Mouse (Mus musculus) liver, postnatal 0 days (tissue): ENCODE data around the gene Spock1. TPM values are rescaled to one million over a fixed set of nuclear protein-coding genes. Genes with fewer than 3 reads are reported as not detected.
"Not testable (repeated sequence)": the region's sequence is repeated elsewhere in the genome, so short reads cannot be mapped to it uniquely, and the experiment has no call there.

ENCODE experiments used
- ATAC-seq: fragments of 200-750 bp; cut with Nextera tagmentation; 2 replicates; pipeline ENCODE4 v1.8.0; 2017; ENCODE audit warnings: mild to moderate bottlenecking, moderate library complexity
- DNase-seq: peaks from one replicate; pipeline ENCODE4 v3.0.0-alpha.2; 2016
- H3K27ac ChIP-seq: fragments of 300-500 bp; sonication (generic); 2 replicates; pipeline ENCODE4 v1.5.1; 2014; ENCODE audit warnings: antibody characterized with exemption, moderate library complexity, mild to moderate bottlenecking, low read depth
- H3K27me3 ChIP-seq: fragments of 300-500 bp; sonication (generic); 2 replicates; pipeline ENCODE4 v1.6.1; 2014; ENCODE audit warnings: low read length, control low read depth, mixed read lengths; ENCODE audit not compliant: insufficient read depth
- H3K36me3 ChIP-seq: fragments of 300-500 bp; sonication (generic); replicated peaks from 2 replicates; pipeline ENCODE4 v1.6.1; 2014; ENCODE audit warnings: mild to moderate bottlenecking, control low read depth, low read length, moderate library complexity, mixed read lengths; ENCODE audit not compliant: insufficient read depth
- H3K4me1 ChIP-seq: fragments of 300-500 bp; sonication (generic); 2 replicates; pipeline ENCODE4 v1.6.1; 2014; ENCODE audit warnings: antibody characterized with exemption, mild to moderate bottlenecking, control low read depth; ENCODE audit not compliant: insufficient read depth
- H3K4me2 ChIP-seq: fragments of 300-500 bp; sonication (generic); 2 replicates; pipeline ENCODE4 v1.6.1; 2014; ENCODE audit warnings: low read depth, mild to moderate bottlenecking, low read length, moderate library complexity, mixed read lengths
- H3K4me3 ChIP-seq: fragments of 300-500 bp; sonication (generic); 2 replicates; pipeline ENCODE4 v1.5.1; 2014; ENCODE audit warnings: low read depth, low read length
- H3K9ac ChIP-seq: fragments of 300-500 bp; sonication (generic); replicated peaks from 2 replicates; pipeline ENCODE4 v1.6.1; 2014; ENCODE audit warnings: mild to moderate bottlenecking, moderate library complexity
- H3K9me3 ChIP-seq: fragments of 300-500 bp; sonication (generic); 2 replicates; pipeline ENCODE4 v1.6.1; 2016; ENCODE audit warnings: mild to moderate bottlenecking, control low read depth, low read length, mixed read lengths
- CTCF ChIP-seq: sonication (generic); IDR thresholded peaks from 2 replicates; pipeline ENCODE4 v1.5.1; 2016; ENCODE audit warnings: antibody characterized with exemption, low read depth
- EP300 ChIP-seq: IDR thresholded peaks from 2 replicates; pipeline ENCODE4 v1.6.1; 2016; ENCODE audit warnings: antibody characterized with exemption, low read depth, mild to moderate bottlenecking
- WGBS: fragments of 180-500 bp; shearing (Covaris S2); extraction: QIAGEN DNeasy Blood & Tissue Kit; methylation state at CpG from one replicate; pipeline ENCODE4 v1.1.7; 2014; ENCODE audit not compliant: insufficient replicate concordance; 5-methylcytosine and 5-hydroxymethylcytosine counted together
- polyA plus RNA-seq: library from polyadenylated mRNA; unstranded; fragments of >200 nt; fragmentation: Nextera tagmentation; extraction: Ambion mirVana; gene quantifications from 2 replicates; pipeline ENCODE4 v1.2.1, GENCODE M21; 2015

The Spock1 gene
- polyA plus RNA-seq, 1 experiment from 2014 or later = not detected

- Histone ChIP-seq H3K27ac (no peak overlapping the region), H3K4me3 (no peak overlapping the region), H3K9me3 (no peaks in the 10 kb centered on the region), H3K27me3 (no peaks in the 10 kb centered on the region), H3K4me1 (no peaks in the 10 kb centered on the region), H3K9ac (no peak overlapping the region), H3K36me3 (no peaks in the 10 kb centered on the region), H3K4me2 (no peak overlapping the region)
- DNase-seq (no peak), ATAC-seq (no peak)
- TF ChIP-seq CTCF (no peak), EP300 (no peak)
- WGBS = 80% methylated on average over 8 of the region's 8 CpGs
These were observed 419.2 kb downstream of the Spock1 start for GRCm38 (mm10) chr13:57488926-57489325.

GRCm38 (mm10) chr13:57484426-57485168 lies 423.5 kb downstream of the Spock1 start:
- TF ChIP-seq CTCF (no peak), EP300 (no peak)
- Histone ChIP-seq H3K9me3 (no peaks in the 10 kb centered on the region), H3K4me1 (no peaks in the 10 kb centered on the region), H3K4me2 (no peak overlapping the region), H3K9ac (no peak overlapping the region), H3K27me3 (no peaks in the 10 kb centered on the region), H3K4me3 (no peak overlapping the region), H3K36me3 (no peaks in the 10 kb centered on the region), H3K27ac (no peak overlapping the region)
- DNase-seq (no peak), ATAC-seq (no peak)
- 82% methylated on average over 16 of the region's 16 CpGs for WGBS

GRCm38 (mm10) chr13:57476700-57477099 lies 431.4 kb downstream of the Spock1 start:
- DNase-seq (no peak), ATAC-seq (no peak)
- Histone ChIP-seq H3K9me3 (no peaks in the 10 kb centered on the region), H3K4me2 (no peak overlapping the region), H3K27me3 (no peaks in the 10 kb centered on the region), H3K9ac (no peak overlapping the region), H3K4me3 (no peak overlapping the region), H3K27ac (no peak overlapping the region), H3K4me1 (no peaks in the 10 kb centered on the region), H3K36me3 (no peaks in the 10 kb centered on the region)
- 28% methylated on average over 6 of the region's 6 CpGs for WGBS
- TF ChIP-seq CTCF (peak; percentile 54), EP300 (no peak)

GRCm38 (mm10) chr13:57474068-57474467 lies 434.1 kb downstream of the Spock1 start:
- no peak for TF ChIP-seq EP300
- no peak for TF ChIP-seq CTCF
- WGBS = 65% methylated on average over 2 of the region's 2 CpGs

GRCm38 (mm10) chr13:57470922-57471321 lies 437.2 kb downstream of the Spock1 start:
- not testable (repeated sequence) for ATAC-seq, H3K9me3 ChIP-seq
- 77% methylated on average over 4 of the region's 4 CpGs for WGBS

More at GRCm38 (mm10) chr13:57474068-57474467, 434.1 kb downstream of the Spock1 start:
- Histone ChIP-seq H3K4me1 (no peaks in the 10 kb centered on the region), H3K9me3 (no peaks in the 10 kb centered on the region), H3K4me2 (no peak overlapping the region), H3K27ac (no peak overlapping the region), H3K4me3 (no peak overlapping the region), H3K9ac (no peak overlapping the region), H3K36me3 (no peaks in the 10 kb centered on the region), H3K27me3 (no peaks in the 10 kb centered on the region)
- DNase-seq (no peak), ATAC-seq (no peak)

GRCm38 (mm10) chr13:57459978-57460377 lies 448.2 kb downstream of the Spock1 start:
- no peak overlapping the region for H3K4me3 ChIP-seq
- ATAC-seq = no peak
- no peak overlapping the region for H3K27ac ChIP-seq
- no peak for DNase-seq
- WGBS = 77% methylated on average over 8 of the region's 8 CpGs
- no peak for TF ChIP-seq CTCF
- no peak for TF ChIP-seq EP300
- H3K36me3 ChIP-seq = no peaks in the 10 kb centered on the region
- H3K4me1 ChIP-seq = no peaks in the 10 kb centered on the region
- H3K4me2 ChIP-seq = no peak overlapping the region
- no peak overlapping the region for H3K9ac ChIP-seq
- no peaks in the 10 kb centered on the region for H3K9me3 ChIP-seq
- H3K27me3 ChIP-seq = no peaks in the 10 kb centered on the region

More at GRCm38 (mm10) chr13:57470922-57471321, 437.2 kb downstream of the Spock1 start:
- not testable (repeated sequence) for H3K4me1 ChIP-seq, H3K9ac ChIP-seq, H3K36me3 ChIP-seq, H3K27me3 ChIP-seq, DNase-seq, H3K4me2 ChIP-seq, H3K4me3 ChIP-seq, H3K27ac ChIP-seq
